13 mouse cellular contexts compared by ENCODE assay signal in the genomic region with DNA sequence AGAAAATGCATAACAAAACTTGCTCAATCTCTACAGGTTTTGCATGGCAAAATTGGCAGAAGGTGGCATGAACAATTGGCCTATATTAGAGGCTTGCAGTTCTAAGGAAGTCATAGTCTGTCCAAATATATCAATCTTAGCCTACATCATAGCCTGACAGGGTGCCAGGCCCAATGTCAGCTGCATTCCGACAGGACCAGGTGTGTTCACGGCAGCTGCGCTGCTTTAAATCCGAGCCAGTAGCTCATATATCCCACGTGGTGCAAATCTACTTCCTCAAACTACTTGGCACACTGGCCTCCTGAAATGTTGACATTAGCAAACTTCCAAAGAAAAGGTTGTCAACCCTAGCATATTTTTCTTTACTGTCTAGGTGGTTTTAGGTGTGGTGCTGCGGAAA. TPM values are rescaled to one million over a fixed set of nuclear protein-coding genes. Genes with fewer than 3 reads are reported as not detected.
A peak's percentile ranks its signal among the peaks of the same experiment; 100 is the strongest.
DNase-seq lines count a peak whose midpoint lies in the region; ATAC-seq and TF ChIP-seq lines count a peak whose summit lies in the region.
"Had no signal": no experiment of that assay in that cellular context is flagged by ENCODE, and none has a peak within 500 bp of the region (broad histone marks: within the 10 kb centered on the region; RNA-seq: fewer than 3 reads in every experiment).

No protein-coding gene starts in this region.

- DNase-seq in spleen, adult 2 months (ENCODE audit: low read depth in 1 of 2, low spot score in 2 of 2) = no peak
- DNase-seq in spleen, adult 18-20 months = no peak
- DNase-seq in lung, postnatal 10 days = peak; percentile 31
- DNase-seq in thymus, postnatal 25 days = peak; percentile 30
- DNase-seq in layer of hippocampus, postnatal 14 days (ENCODE audit: low spot score in 2 of 2) = no peak
- DNase-seq: cerebellum, postnatal 36 days had no signal

- peak overlapping the region; percentile 56; the same call in 1 of the 2 replicates for H3K27ac ChIP-seq in spleen, adult 2 months (ENCODE audit: insufficient read depth, low read length)
- H3K27ac ChIP-seq: heart, embryonic 13.5 days; hindbrain, embryonic 15.5 days; limb, embryonic 15.5 days; midbrain, embryonic 10.5 days; neural tube, embryonic 12.5 days had no signal

- no peaks in the 10 kb centered on the region for H3K27me3 ChIP-seq in spleen, adult 2 months (ENCODE audit: control insufficient read depth, insufficient read depth, low read length)
- H3K27me3 ChIP-seq: heart, embryonic 13.5 days; limb, embryonic 15.5 days; neural tube, embryonic 12.5 days had no signal

- peak; percentile 15 to 37; a peak in 3 of 4 replicates for ATAC-seq in hematopoietic stem cell, adult 5-6 weeks (replicated peaks in 1 of 2; ENCODE audit: insufficient read depth in 1 of 2, low FRiP score in 2 of 2, low TSS enrichment in 1 of 2, low read depth in 1 of 2, poor library complexity in 2 of 2, severe bottlenecking in 2 of 2)
- no peak for ATAC-seq in erythroblast, adult 5-6 weeks (replicated peaks; ENCODE audit: low FRiP score, poor library complexity, severe bottlenecking)

- 27% methylated on average over 6 of the region's 6 CpGs for whole genome bisulfite sequencing in spleen, adult 2 months

- H3K36me3 ChIP-seq in spleen, adult 2 months (ENCODE audit: control insufficient read depth, insufficient read depth, low read length) = no peaks in the 10 kb centered on the region
- H3K36me3 ChIP-seq: heart, embryonic 13.5 days; hindbrain, embryonic 15.5 days; limb, embryonic 15.5 days; midbrain, embryonic 10.5 days; neural tube, embryonic 12.5 days had no signal

- no peak overlapping the region for H3K4me3 ChIP-seq in spleen, adult 2 months (ENCODE audit: extremely low read depth, insufficient read depth, insufficient read length)
- H3K4me3 ChIP-seq: heart, embryonic 13.5 days; hindbrain, embryonic 15.5 days; limb, embryonic 15.5 days; midbrain, embryonic 10.5 days; neural tube, embryonic 12.5 days had no signal

- TF ChIP-seq CTCF in spleen, adult 2 months (IDR thresholded peaks at IDR 0.05; ENCODE audit: extremely low read depth, insufficient read depth, insufficient read length, insufficient replicate concordance) = no peak

- H3K4me1 ChIP-seq in spleen, adult 2 months (ENCODE audit: control insufficient read depth, insufficient read depth, insufficient read length) = peaks cover 41% of the 10 kb centered on the region
- H3K4me1 ChIP-seq: neural tube, embryonic 12.5 days had no signal

- TF ChIP-seq POLR2A in spleen, adult 2 months (IDR thresholded peaks at IDR 0.05; ENCODE audit: low read depth, low read length) = no peak

RNA-seq across cellular contexts. Expression of a gene that starts 6.2 kb away (rescaled TPM):
- polyA plus RNA-seq in spleen, adult 2 months (2012; rRNA removed) = 10.8 TPM in 2 replicates
- total RNA-seq in hematopoietic stem cell, adult 5-6 weeks (2017) = 76.8 and 100 TPM in 2 replicates
- 15.7 and 16.9 TPM in 2 replicates for total RNA-seq in erythroblast, adult 5-6 weeks (2015; ENCODE audit: low replicate concordance)
- total RNA-seq in erythroblast, adult 5-6 weeks (2017; ENCODE audit: low replicate concordance) = 14.5 and 14.7 TPM in 2 replicates
- total RNA-seq in layer of hippocampus, postnatal 14 days (2021) = 10 to 100 TPM; 58.6 to 59.2 TPM

Comparison
In these comparisons a context has a peak if more than half of its experiments do, and no peak if none do; other contexts are left out.
1. DNase-seq: peak in lung, postnatal 10 days (single experiment) and thymus, postnatal 25 days (single experiment); none in spleen, adult 2 months (0 of 2), spleen, adult 18-20 months (0 of 2) and layer of hippocampus, postnatal 14 days (0 of 2).